Mouse (Mus musculus) bone marrow macrophage, adult 2 months (primary cell): ENCODE data around the gene Coq8b.

Source experiments
- CTCF ChIP-seq: IDR thresholded peaks from 2 replicates; pipeline ENCODE4 v1.5.1; 2012; ENCODE audit warnings: low read depth, mild to moderate bottlenecking, low read length, moderate library complexity
- POLR2A ChIP-seq: IDR thresholded peaks from 2 replicates; pipeline ENCODE4 v1.6.1; 2012; ENCODE audit warnings: mild to moderate bottlenecking, low read depth, low read length, borderline replicate concordance

- no peak for TF ChIP-seq POLR2A
- TF ChIP-seq CTCF = peak; percentile 35; the same call in 1 of the 2 replicates
Measured at GRCm38 (mm10) chr7:27285698-27286066, 52.9 kb downstream of the Coq8b start.
